Comparison of ENCODE assay signal across 8 mouse cellular contexts in the genomic region with DNA sequence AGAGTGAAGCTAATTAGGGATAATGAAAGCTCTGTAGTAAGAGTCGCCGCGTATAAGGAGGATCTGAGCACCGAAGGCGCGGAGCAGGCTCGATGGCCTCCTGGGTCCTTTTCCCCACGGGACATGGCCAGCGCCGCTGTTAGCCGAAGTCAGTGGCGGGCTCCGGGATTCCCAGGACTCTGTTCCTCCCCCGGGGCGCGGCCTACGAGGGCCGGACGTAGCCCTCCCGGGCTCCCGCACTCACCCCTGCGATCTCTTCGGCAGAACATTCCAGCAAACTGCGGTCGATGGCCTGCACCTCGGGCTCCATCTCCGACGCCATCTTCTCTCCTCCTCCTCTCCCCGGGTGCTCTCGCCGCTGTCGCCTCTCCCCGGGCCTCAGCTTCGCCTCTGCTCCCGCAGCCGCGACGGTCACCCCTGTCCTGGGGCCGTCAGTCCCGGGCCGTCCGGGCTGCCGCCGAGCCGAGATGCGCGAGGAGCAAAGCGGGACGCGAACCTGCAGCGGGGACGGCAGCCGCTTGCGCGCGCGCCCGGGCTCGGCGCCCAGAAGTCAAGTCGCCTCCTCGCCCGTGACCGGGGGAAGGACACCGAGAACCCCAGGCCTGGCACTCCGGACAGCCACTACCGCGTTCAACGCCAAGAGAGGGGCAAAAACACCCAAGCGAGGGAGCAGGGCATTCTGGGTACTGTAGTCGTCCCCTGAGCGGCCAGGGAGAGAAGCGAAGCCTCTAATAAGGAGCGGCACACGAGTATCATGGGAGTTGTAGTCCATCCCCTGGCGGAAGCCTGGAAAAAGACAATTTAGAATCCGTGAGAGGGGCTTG. TPM values are rescaled to one million over a fixed set of nuclear protein-coding genes. Genes with fewer than 3 reads are reported as not detected.
DNase-seq lines count a peak whose midpoint lies in the region; ATAC-seq lines count a peak whose summit lies in the region.

Ubr2 (minus strand) TSS at position 659 of the 824 bp plus-strand sequence.

- WGBS in forebrain, embryonic 14.5 days = under 1% methylated on average over 75 of the region's 77 CpGs
- WGBS in neural tube, embryonic 15.5 days = under 1% methylated on average over 74 of the region's 77 CpGs

- H3K9me3 ChIP-seq in forebrain, embryonic 14.5 days (replicated peaks; ENCODE audit: control insufficient read depth, low read length) = no peaks in the 10 kb centered on the region
- no peaks in the 10 kb centered on the region for H3K9me3 ChIP-seq in neural tube, embryonic 15.5 days (replicated peaks)

- peak within 1 kb of the TSS; percentile 86 for H3K4me2 ChIP-seq in forebrain, embryonic 14.5 days (ENCODE audit: low read length)
- peak within 1 kb of the TSS; percentile 82 for H3K4me2 ChIP-seq in neural tube, embryonic 15.5 days

- peaks cover 14% of the 10 kb centered on the region for H3K4me1 ChIP-seq in forebrain, embryonic 14.5 days (ENCODE audit: control insufficient read depth, insufficient read depth, low read length)
- peaks cover 42% of the 10 kb centered on the region for H3K4me1 ChIP-seq in neural tube, embryonic 15.5 days

- H3K27ac ChIP-seq in forebrain, embryonic 14.5 days (ENCODE audit: low read depth, low read length) = peak within 1 kb of the TSS; percentile 79
- peak within 1 kb of the TSS; percentile 90 for H3K27ac ChIP-seq in neural tube, embryonic 15.5 days (replicated peaks)

- peak within 1 kb of the TSS; percentile 87 for H3K4me3 ChIP-seq in forebrain, embryonic 14.5 days (ENCODE audit: low read depth, low read length)
- H3K4me3 ChIP-seq in neural tube, embryonic 15.5 days (replicated peaks) = peak within 1 kb of the TSS; percentile 70

- intact Hi-C loops in heart, postnatal 14 days (cut with DNase I) = no loop called here

- ATAC-seq in forebrain, embryonic 14.5 days = peak; percentile 98
- peak; percentile 97 for ATAC-seq in neural tube, embryonic 15.5 days (ENCODE audit: low FRiP score)

- H3K36me3 ChIP-seq in forebrain, embryonic 14.5 days (ENCODE audit: control insufficient read depth, insufficient read depth, low read length) = 0 out of 2 replicates have a peak, but pooled peaks cover 11% of the 10 kb centered on the region
- no peaks in the 10 kb centered on the region for H3K36me3 ChIP-seq in neural tube, embryonic 15.5 days

- H3K9ac ChIP-seq in forebrain, embryonic 14.5 days (ENCODE audit: low read length) = peak within 1 kb of the TSS; percentile 86
- peak within 1 kb of the TSS; percentile 85 for H3K9ac ChIP-seq in neural tube, embryonic 15.5 days (replicated peaks)

- DNase-seq in ES-CJ7 (ENCODE audit: low read depth, low spot score) = peak; percentile 97
- peak; percentile 93 for DNase-seq in cerebellum, adult 11 months
- peak; percentile 99 for DNase-seq in forebrain, embryonic 14.5 days (ENCODE audit: low spot score)
- peak; percentile 91 for DNase-seq in heart, postnatal 14 days
- DNase-seq in layer of hippocampus, adult 11-12 months (ENCODE audit: low spot score) = peak; percentile 93
- DNase-seq in lung, adult 18-20 months = peak; percentile 95 to 96
- peak; percentile 95 for DNase-seq in testis, postnatal 14 days (ENCODE audit: low spot score)

- H3K27me3 ChIP-seq in forebrain, embryonic 14.5 days (replicated peaks; ENCODE audit: control insufficient read depth, insufficient read depth, low read length) = no peaks in the 10 kb centered on the region
- no peaks in the 10 kb centered on the region for H3K27me3 ChIP-seq in neural tube, embryonic 15.5 days (replicated peaks)

RNA-seq across cellular contexts. Expression of gene Ubr2, which starts in this region (rescaled TPM):
- 14.7 and 19.3 TPM in 2 replicates for polyA plus RNA-seq in forebrain, embryonic 14.5 days (2014; fragmentation: Nextera tagmentation; extraction: Ambion mirVana)
- total RNA-seq in heart, postnatal 14 days (2021) = 10 to 100 TPM; 70.1 to 77.4 TPM
- 15.6 TPM in 2 replicates for polyA plus RNA-seq in neural tube, embryonic 15.5 days (2015; fragmentation: Nextera tagmentation; extraction: Ambion mirVana)

Comparison
In these comparisons a context has a peak if more than half of its experiments do, and no peak if none do; other contexts are left out.
1. Peak in every context shown above with its lines: DNase-seq, ATAC-seq, H3K4me3 ChIP-seq and H3K27ac ChIP-seq.